Mouse (Mus musculus): ENCODE measurements around the gene Klc1. TPM values are rescaled to one million over a fixed set of nuclear protein-coding genes. Genes with fewer than 3 reads are reported as not detected.

Klc1 gene
- total and polyA plus RNA-seq, 2 experiments from 2014 or later: 596 to 640 TPM

GRCm38 (mm10) chr12:111851235-111851634, 92.6 kb downstream of the Klc1 start:
- H3K4me2 ChIP-seq (ENCODE audit: low read depth): no peak overlapping the region
- WGBS: 47% methylated on average over 2 of the region's 2 CpGs
- DNase-seq: no peak
- no peak overlapping the region for H3K27ac ChIP-seq (ENCODE audit: low read depth, low read length)
- H3K4me3 ChIP-seq (ENCODE audit: low read depth, low read length): no peak overlapping the region
- no peaks in the 10 kb centered on the region for H3K4me1 ChIP-seq (ENCODE audit: insufficient read depth)
- H3K9me3 ChIP-seq (ENCODE audit: low read length): no peaks in the 10 kb centered on the region
- no peak overlapping the region for H3K9ac ChIP-seq
- H3K36me3 ChIP-seq (ENCODE audit: insufficient read depth): no peaks in the 10 kb centered on the region
- ATAC-seq: no peak
- H3K27me3 ChIP-seq (ENCODE audit: insufficient read depth, low read length): no peaks in the 10 kb centered on the region
- peak; percentile 49 for TF ChIP-seq CTCF (IDR thresholded peaks at IDR 0.05; ENCODE audit: low read depth)

GRCm38 (mm10) chr12:111851745-111852144, 93.1 kb downstream of the Klc1 start:
- 57% methylated on average over 5 of the region's 5 CpGs for WGBS
- H3K9ac ChIP-seq: no peak overlapping the region
- no peak for TF ChIP-seq CTCF (IDR thresholded peaks at IDR 0.05; ENCODE audit: low read depth)
- no peak overlapping the region for H3K4me2 ChIP-seq (ENCODE audit: low read depth)
- H3K4me3 ChIP-seq (ENCODE audit: low read depth, low read length): no peak overlapping the region
- no peaks in the 10 kb centered on the region for H3K27me3 ChIP-seq (ENCODE audit: insufficient read depth, low read length)
- H3K36me3 ChIP-seq (ENCODE audit: insufficient read depth): no peaks in the 10 kb centered on the region
- H3K4me1 ChIP-seq (ENCODE audit: insufficient read depth): no peaks in the 10 kb centered on the region
- H3K9me3 ChIP-seq (ENCODE audit: low read length): no peaks in the 10 kb centered on the region
- ATAC-seq: peak; percentile 62
- DNase-seq: peak; percentile 27
- no peak overlapping the region for H3K27ac ChIP-seq (ENCODE audit: low read depth, low read length)

GRCm38 (mm10) chr12:111853011-111853436, 94.4 kb downstream of the Klc1 start:
- H3K9me3 ChIP-seq (ENCODE audit: low read length): no peaks in the 10 kb centered on the region
- H3K4me1 ChIP-seq (ENCODE audit: insufficient read depth): no peaks in the 10 kb centered on the region
- no peak overlapping the region for H3K4me3 ChIP-seq (ENCODE audit: low read depth, low read length)
- WGBS: 73% methylated on average over 10 of the region's 10 CpGs
- H3K9ac ChIP-seq: no peak overlapping the region
- ATAC-seq (no peak), DNase-seq (no peak)
- H3K27ac ChIP-seq (ENCODE audit: low read depth, low read length): no peak overlapping the region
- no peak for TF ChIP-seq CTCF (IDR thresholded peaks at IDR 0.05; ENCODE audit: low read depth)
- no peaks in the 10 kb centered on the region for H3K27me3 ChIP-seq (ENCODE audit: insufficient read depth, low read length)
- no peak overlapping the region for H3K4me2 ChIP-seq (ENCODE audit: low read depth)
- H3K36me3 ChIP-seq (ENCODE audit: insufficient read depth): no peaks in the 10 kb centered on the region; the same call in 1 of the 2 replicates

GRCm38 (mm10) chr12:111853546-111853945, 94.9 kb downstream of the Klc1 start:
- TF ChIP-seq CTCF (IDR thresholded peaks at IDR 0.05; ENCODE audit: low read depth): no peak
- Histone ChIP-seq H3K9ac (no peak overlapping the region), H3K9me3 (ENCODE audit: low read length) (no peaks in the 10 kb centered on the region), H3K4me1 (ENCODE audit: insufficient read depth) (no peaks in the 10 kb centered on the region), H3K4me3 (ENCODE audit: low read depth, low read length) (no peak overlapping the region), H3K4me2 (ENCODE audit: low read depth) (no peak overlapping the region), H3K27me3 (ENCODE audit: insufficient read depth, low read length) (no peaks in the 10 kb centered on the region), H3K36me3 (ENCODE audit: insufficient read depth) (no peaks in the 10 kb centered on the region; the same call in 1 of the 2 replicates), H3K27ac (ENCODE audit: low read depth, low read length) (no peak overlapping the region)
- DNase-seq (no peak), ATAC-seq (no peak)
- WGBS: 74% methylated on average over 4 of the region's 4 CpGs

GRCm38 (mm10) chr12:111855448-111855847, 96.8 kb downstream of the Klc1 start:
- no peak overlapping the region for H3K4me2 ChIP-seq (ENCODE audit: low read depth)
- no peak for ATAC-seq
- no peaks in the 10 kb centered on the region; the same call in none of the 2 replicates for H3K36me3 ChIP-seq (ENCODE audit: insufficient read depth)
- DNase-seq: no peak
- no peak for TF ChIP-seq CTCF (IDR thresholded peaks at IDR 0.05; ENCODE audit: low read depth)
- no peaks in the 10 kb centered on the region for H3K9me3 ChIP-seq (ENCODE audit: low read length)
- H3K27me3 ChIP-seq (ENCODE audit: insufficient read depth, low read length): no peaks in the 10 kb centered on the region
- no peak overlapping the region for H3K4me3 ChIP-seq (ENCODE audit: low read depth, low read length)
- H3K4me1 ChIP-seq (ENCODE audit: insufficient read depth): no peaks in the 10 kb centered on the region
- WGBS: 100% methylated on average over 2 of the region's 2 CpGs
- H3K27ac ChIP-seq (ENCODE audit: low read depth, low read length): no peak overlapping the region
- H3K9ac ChIP-seq: no peak overlapping the region

Other genes starting within 250 kb of the Klc1 start
- gene Eif5, start 220.8 kb upstream of the Klc1 start, total RNA-seq (2014; rRNA removed): 273 and 366 TPM in 2 replicates
- gene Eif5, start 220.8 kb upstream of the Klc1 start, polyA plus RNA-seq (2015; fragmentation: Nextera tagmentation; extraction: Ambion mirVana): 580 and 648 TPM in 2 replicates
- 172 and 182 TPM in 2 replicates for gene Mark3, start 184.3 kb upstream of the Klc1 start, total RNA-seq (2014; rRNA removed)
- gene Mark3, start 184.3 kb upstream of the Klc1 start, polyA plus RNA-seq (2015; fragmentation: Nextera tagmentation; extraction: Ambion mirVana): 36.9 and 42.4 TPM in 2 replicates
- 1,430 and 1,456 TPM in 2 replicates for gene Ckb, start 86.5 kb upstream of the Klc1 start, total RNA-seq (2014; rRNA removed)
- gene Ckb, start 86.5 kb upstream of the Klc1 start, polyA plus RNA-seq (2015; fragmentation: Nextera tagmentation; extraction: Ambion mirVana): 1,561 and 1,650 TPM in 2 replicates
- gene Trmt61a, start 80.7 kb upstream of the Klc1 start, total RNA-seq (2014; rRNA removed): 15.9 and 19.6 TPM in 2 replicates
- 8.8 and 10.9 TPM in 2 replicates for gene Trmt61a, start 80.7 kb upstream of the Klc1 start, polyA plus RNA-seq (2015; fragmentation: Nextera tagmentation; extraction: Ambion mirVana)
- gene Bag5, start 45.6 kb upstream of the Klc1 start, total RNA-seq (2014; rRNA removed): 50.6 and 54.2 TPM in 2 replicates
- gene Bag5, start 45.6 kb upstream of the Klc1 start, polyA plus RNA-seq (2015; fragmentation: Nextera tagmentation; extraction: Ambion mirVana): 60.7 and 71.2 TPM in 2 replicates
- 27.8 and 30.1 TPM in 2 replicates for gene Apopt1, start 45.6 kb upstream of the Klc1 start, total RNA-seq (2014; rRNA removed)
- gene Apopt1, start 45.6 kb upstream of the Klc1 start, polyA plus RNA-seq (2015; fragmentation: Nextera tagmentation; extraction: Ambion mirVana): 52.7 and 59.8 TPM in 2 replicates
- gene Xrcc3, start 55.0 kb downstream of the Klc1 start, total RNA-seq (2014; rRNA removed): 2.5 and 7.2 TPM in 2 replicates
- gene Xrcc3, start 55.0 kb downstream of the Klc1 start, polyA plus RNA-seq (2015; fragmentation: Nextera tagmentation; extraction: Ambion mirVana): 1.8 and 3.5 TPM in 2 replicates
- gene Zfyve21, start 55.3 kb downstream of the Klc1 start, total RNA-seq (2014; rRNA removed): 21.2 and 24.9 TPM in 2 replicates
- 27.3 and 29.5 TPM in 2 replicates for gene Zfyve21, start 55.3 kb downstream of the Klc1 start, polyA plus RNA-seq (2015; fragmentation: Nextera tagmentation; extraction: Ambion mirVana)
- 47.1 and 53.8 TPM in 2 replicates for gene Ppp1r13b, start 149.3 kb downstream of the Klc1 start, total RNA-seq (2014; rRNA removed)
- gene Ppp1r13b, start 149.3 kb downstream of the Klc1 start, polyA plus RNA-seq (2015; fragmentation: Nextera tagmentation; extraction: Ambion mirVana): 31.7 and 37.6 TPM in 2 replicates
- 313 and 545 TPM in 2 replicates for gene Atp5mpl, start 208.1 kb downstream of the Klc1 start, total RNA-seq (2014; rRNA removed)
- 765 and 965 TPM in 2 replicates for gene Atp5mpl, start 208.1 kb downstream of the Klc1 start, polyA plus RNA-seq (2015; fragmentation: Nextera tagmentation; extraction: Ambion mirVana)
- gene Tdrd9, start 212.7 kb downstream of the Klc1 start, total RNA-seq (2014; rRNA removed): 0.29 and 0.54 TPM in 2 replicates
- 0.23 and 0.35 TPM in 2 replicates for gene Tdrd9, start 212.7 kb downstream of the Klc1 start, polyA plus RNA-seq (2015; fragmentation: Nextera tagmentation; extraction: Ambion mirVana)
- gene Rd3l, start 222.5 kb downstream of the Klc1 start, total RNA-seq (2014; rRNA removed): 0.31 and 0.33 TPM in 2 replicates
- gene Rd3l, start 222.5 kb downstream of the Klc1 start, polyA plus RNA-seq (2015; fragmentation: Nextera tagmentation; extraction: Ambion mirVana): 0.30 and 0.94 TPM in 2 replicates